Mouse (Mus musculus): ENCODE measurements around the gene Spag8. TPM values are rescaled to one million over a fixed set of nuclear protein-coding genes. Genes with fewer than 3 reads are reported as not detected.

Gene Spag8
- polyA plus RNA-seq, 1 experiment, result 112 TPM

DNA sequence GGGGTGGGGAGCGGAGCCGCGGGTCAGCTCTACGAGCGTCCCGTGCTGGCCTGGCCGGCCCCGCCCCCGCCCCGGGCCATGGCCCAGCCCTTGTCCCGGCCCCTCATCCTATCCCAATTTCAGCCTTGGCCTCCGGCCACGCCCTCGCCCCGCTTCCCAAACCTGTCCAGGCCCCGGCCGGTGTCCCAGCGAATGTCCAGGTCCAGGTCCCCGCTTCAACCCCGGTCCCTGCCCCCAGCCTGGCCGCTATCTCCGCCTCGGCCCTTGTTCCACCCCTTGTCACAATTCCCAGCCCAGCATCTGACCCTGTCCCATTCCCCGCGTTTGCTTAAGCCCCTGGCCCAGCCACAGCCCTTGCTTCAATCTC, 16.0 kb upstream of the Spag8 start:
- H3K27ac ChIP-seq (ENCODE audit: control insufficient read depth, insufficient read depth, low read depth, low read length), result peak overlapping the region; percentile 72
- peaks cover 13% of the 10 kb centered on the region for H3K4me1 ChIP-seq (ENCODE audit: control insufficient read depth, insufficient read depth, low read length)
- no peaks in the 10 kb centered on the region for H3K27me3 ChIP-seq (ENCODE audit: control insufficient read depth, insufficient read depth, low read length)
- TF ChIP-seq CTCF (IDR thresholded peaks at IDR 0.05; ENCODE audit: control insufficient read depth, insufficient read depth, insufficient replicate concordance, low read depth, low read length) (no peak), POLR2A (IDR thresholded peaks at IDR 0.05; ENCODE audit: control insufficient read depth, low read depth, low read length) (no peak; the same call in 1 of the 2 replicates)
- no peaks in the 10 kb centered on the region; the same call in 1 of the 2 replicates for H3K36me3 ChIP-seq (ENCODE audit: control insufficient read depth, insufficient read depth, low read length)
- peak overlapping the region; percentile 86 for H3K4me3 ChIP-seq (ENCODE audit: control insufficient read depth, low read depth, low read length)

DNA sequence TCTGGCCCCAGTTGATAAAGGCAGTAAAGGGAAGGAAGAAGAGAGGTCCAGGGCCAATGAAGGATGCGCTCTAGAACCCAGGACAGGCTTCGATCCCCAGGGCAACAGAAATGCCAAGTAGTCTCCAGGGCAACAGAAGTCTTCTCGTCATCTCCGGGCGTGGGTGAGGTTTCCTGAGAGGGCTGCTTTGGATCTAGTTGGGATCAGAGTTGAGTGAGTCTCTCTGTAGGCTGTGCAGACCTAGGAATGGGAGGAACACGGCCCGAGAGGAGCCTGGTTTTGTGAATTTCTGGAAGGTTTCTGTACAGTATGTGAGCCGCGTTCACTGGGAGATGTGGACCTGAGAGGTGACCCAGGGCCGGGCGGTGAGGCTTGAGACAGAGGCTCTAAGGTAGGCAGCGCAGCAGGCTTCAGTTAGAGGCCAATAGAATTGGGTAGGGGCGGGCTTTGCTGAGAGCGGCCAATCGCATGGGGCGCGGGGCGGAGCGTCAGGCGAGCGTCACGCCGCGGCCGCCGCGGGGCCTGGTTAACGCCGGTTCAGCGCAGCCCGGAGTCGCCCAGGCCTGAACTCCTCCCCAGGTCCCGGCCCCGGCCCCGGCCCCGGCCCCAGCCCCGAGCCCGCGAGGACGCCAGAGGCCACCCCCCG, 15.5 kb upstream of the Spag8 start, which contains the start of the genes Tmem8b and Fam221b:
TSS of gene Tmem8b (plus strand) at position 190 of the 646 bp plus-strand sequence.
TSS of gene Fam221b (minus strand) at position 364 of the 646 bp plus-strand sequence.
- no peak for TF ChIP-seq CTCF (IDR thresholded peaks at IDR 0.05; ENCODE audit: control insufficient read depth, insufficient read depth, insufficient replicate concordance, low read depth, low read length)
- TF ChIP-seq POLR2A (IDR thresholded peaks at IDR 0.05; ENCODE audit: control insufficient read depth, low read depth, low read length), result peak; percentile 68
- H3K4me1 ChIP-seq (ENCODE audit: control insufficient read depth, insufficient read depth, low read length), result peaks cover 13% of the 10 kb centered on the region
- peak within 1 kb of the TSS; percentile 86 for H3K4me3 ChIP-seq (ENCODE audit: control insufficient read depth, low read depth, low read length)
- H3K27ac ChIP-seq (ENCODE audit: control insufficient read depth, insufficient read depth, low read depth, low read length), result peak within 1 kb of the TSS; percentile 96
- no peaks in the 10 kb centered on the region for H3K27me3 ChIP-seq (ENCODE audit: control insufficient read depth, insufficient read depth, low read length)
- H3K36me3 ChIP-seq (ENCODE audit: control insufficient read depth, insufficient read depth, low read length), result no peaks in the 10 kb centered on the region

DNA sequence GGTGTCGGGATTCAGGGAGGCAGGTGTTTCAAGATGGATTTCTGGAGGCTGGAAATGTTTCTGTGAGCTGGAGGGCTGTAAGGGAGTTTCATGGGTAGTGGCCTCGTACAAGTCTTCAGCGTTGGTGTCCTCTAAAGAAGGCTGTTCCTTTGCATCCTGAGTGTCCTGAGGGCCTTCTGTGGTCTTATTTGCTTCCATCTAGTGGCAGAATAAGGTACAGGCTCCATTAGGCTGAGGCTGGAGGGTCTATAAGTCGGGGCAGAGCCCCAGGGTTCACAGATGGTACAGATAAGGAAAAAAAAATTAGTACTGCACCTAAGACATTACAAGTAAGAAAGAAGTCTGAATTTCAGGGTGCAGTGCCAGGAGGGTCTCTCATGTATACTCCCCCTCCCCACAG, 13.0 kb upstream of the Spag8 start:
- H3K27me3 ChIP-seq (ENCODE audit: control insufficient read depth, insufficient read depth, low read length), result no peaks in the 10 kb centered on the region
- TF ChIP-seq POLR2A (IDR thresholded peaks at IDR 0.05; ENCODE audit: control insufficient read depth, low read depth, low read length) (no peak), CTCF (IDR thresholded peaks at IDR 0.05; ENCODE audit: control insufficient read depth, insufficient read depth, insufficient replicate concordance, low read depth, low read length) (no peak)
- peak overlapping the region; percentile 86 for H3K4me3 ChIP-seq (ENCODE audit: control insufficient read depth, low read depth, low read length)
- H3K36me3 ChIP-seq (ENCODE audit: control insufficient read depth, insufficient read depth, low read length), result no peaks in the 10 kb centered on the region
- H3K4me1 ChIP-seq (ENCODE audit: control insufficient read depth, insufficient read depth, low read length), result peaks cover 13% of the 10 kb centered on the region
- H3K27ac ChIP-seq (ENCODE audit: control insufficient read depth, insufficient read depth, low read depth, low read length), result no peak overlapping the region

DNA sequence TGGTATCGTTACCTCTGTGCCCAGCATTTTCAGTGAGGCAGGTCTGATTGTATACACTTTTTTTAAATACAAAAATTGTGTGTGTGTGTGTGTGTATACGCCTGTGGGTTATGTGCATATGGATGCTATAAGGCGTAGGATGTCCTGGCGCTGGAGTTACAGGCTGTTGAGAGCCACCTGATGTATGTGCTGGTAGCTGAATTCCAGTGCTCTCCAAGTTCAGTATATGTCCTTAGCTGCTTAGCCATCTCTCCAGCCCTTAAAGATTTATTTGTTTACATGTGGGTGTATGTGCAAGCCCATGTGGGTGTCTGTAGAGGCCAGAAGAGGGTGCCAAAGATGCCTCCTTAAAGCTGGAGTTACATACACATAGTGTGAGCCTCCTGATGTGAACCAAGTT, 3.8 kb upstream of the Spag8 start:
- Histone ChIP-seq H3K27ac (ENCODE audit: control insufficient read depth, insufficient read depth, low read depth, low read length) (no peak overlapping the region), H3K4me1 (ENCODE audit: control insufficient read depth, insufficient read depth, low read length) (peaks cover 16% of the 10 kb centered on the region), H3K27me3 (ENCODE audit: control insufficient read depth, insufficient read depth, low read length) (no peaks in the 10 kb centered on the region), H3K4me3 (ENCODE audit: control insufficient read depth, low read depth, low read length) (no peak overlapping the region), H3K36me3 (ENCODE audit: control insufficient read depth, insufficient read depth, low read length) (no peaks in the 10 kb centered on the region)
- TF ChIP-seq POLR2A (IDR thresholded peaks at IDR 0.05; ENCODE audit: control insufficient read depth, low read depth, low read length) (no peak), CTCF (IDR thresholded peaks at IDR 0.05; ENCODE audit: control insufficient read depth, insufficient read depth, insufficient replicate concordance, low read depth, low read length) (no peak)

DNA sequence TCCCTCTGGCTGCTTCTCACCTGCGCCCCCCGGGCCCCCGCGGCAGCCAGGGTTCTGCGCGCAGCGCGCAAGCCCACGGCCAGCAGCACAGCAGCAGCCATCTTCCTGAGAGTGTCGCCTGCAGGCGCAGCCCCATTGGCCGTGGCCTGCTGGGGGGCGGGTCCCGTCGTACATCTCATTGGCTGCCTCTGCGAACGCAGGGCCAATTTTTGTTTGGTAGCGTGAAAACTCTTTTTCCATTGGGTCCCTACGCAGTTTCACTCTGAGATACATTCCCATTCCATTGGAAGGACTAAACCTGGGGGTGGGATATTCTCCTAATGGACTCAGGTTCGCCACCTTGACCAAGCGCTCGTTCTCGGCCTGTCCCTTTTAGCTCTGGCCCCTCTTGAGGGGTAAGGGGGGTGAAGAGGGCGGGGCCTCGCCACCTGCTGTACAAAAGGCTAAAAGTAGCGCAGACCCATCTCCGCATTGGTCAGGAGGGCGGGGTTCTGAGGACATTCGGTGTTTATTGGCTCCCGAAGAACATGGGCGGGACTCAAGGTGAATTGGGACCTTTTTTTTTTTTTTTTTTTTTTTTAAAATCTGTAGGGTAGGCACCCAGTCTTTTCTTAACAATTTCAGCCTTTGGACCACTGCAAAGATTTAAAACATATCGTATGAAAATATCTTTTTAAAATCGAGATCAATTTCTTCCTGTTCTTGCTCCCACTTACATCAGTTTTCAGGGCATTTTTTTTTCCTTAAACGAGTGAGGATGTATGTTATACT, 3.1 kb upstream of the Spag8 start, which contains the start of gene Hint2:
TSS of gene Hint2 (minus strand) at position 128 of the 771 bp plus-strand sequence.
- peak within 1 kb of the TSS; percentile 93 for H3K4me3 ChIP-seq (ENCODE audit: control insufficient read depth, low read depth, low read length)
- no peak for TF ChIP-seq CTCF (IDR thresholded peaks at IDR 0.05; ENCODE audit: control insufficient read depth, insufficient read depth, insufficient replicate concordance, low read depth, low read length)
- peak; percentile 86 for TF ChIP-seq POLR2A (IDR thresholded peaks at IDR 0.05; ENCODE audit: control insufficient read depth, low read depth, low read length)
- peak within 1 kb of the TSS; percentile 67 for H3K27ac ChIP-seq (ENCODE audit: control insufficient read depth, insufficient read depth, low read depth, low read length)
- no peaks in the 10 kb centered on the region for H3K36me3 ChIP-seq (ENCODE audit: control insufficient read depth, insufficient read depth, low read length)
- peaks cover 16% of the 10 kb centered on the region for H3K4me1 ChIP-seq (ENCODE audit: control insufficient read depth, insufficient read depth, low read length)
- no peaks in the 10 kb centered on the region for H3K27me3 ChIP-seq (ENCODE audit: control insufficient read depth, insufficient read depth, low read length)

DNA sequence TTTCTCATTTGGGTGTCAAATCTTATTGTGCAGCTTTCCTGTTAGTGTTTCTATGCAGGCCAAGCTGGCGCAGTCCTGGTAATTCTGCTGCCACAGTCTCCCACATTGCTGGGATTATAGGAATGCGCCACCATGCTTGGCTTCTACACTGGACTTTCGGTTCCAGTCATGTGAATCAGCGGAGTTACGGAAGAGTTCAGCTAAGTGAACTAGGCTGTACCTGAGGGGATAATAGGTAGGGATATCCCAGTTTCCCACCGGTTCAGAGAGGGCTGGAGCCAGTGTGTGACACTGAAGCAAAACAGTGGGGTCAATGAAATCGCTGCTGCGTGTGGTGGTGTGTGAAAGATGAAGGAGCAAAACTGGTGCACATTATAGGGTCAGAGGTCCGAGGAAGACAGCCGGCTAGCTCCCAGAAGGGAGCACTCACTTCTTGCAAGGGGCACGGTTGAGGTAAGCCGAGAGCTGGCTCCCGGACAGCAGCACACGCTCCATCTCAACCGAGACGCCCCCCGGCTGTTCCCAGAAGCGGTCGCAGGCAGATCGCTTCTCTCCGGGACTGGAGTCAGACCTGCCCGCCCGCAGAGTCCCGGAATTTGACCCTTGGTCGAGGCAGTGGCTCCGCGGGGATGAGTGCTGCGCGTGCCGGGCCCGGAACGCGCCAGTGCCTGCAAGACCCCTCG, 2.4 kb upstream of the Spag8 start:
- peak overlapping the region; percentile 67 for H3K27ac ChIP-seq (ENCODE audit: control insufficient read depth, insufficient read depth, low read depth, low read length)
- H3K27me3 ChIP-seq (ENCODE audit: control insufficient read depth, insufficient read depth, low read length), result no peaks in the 10 kb centered on the region
- peaks cover 16% of the 10 kb centered on the region for H3K4me1 ChIP-seq (ENCODE audit: control insufficient read depth, insufficient read depth, low read length)
- TF ChIP-seq POLR2A (IDR thresholded peaks at IDR 0.05; ENCODE audit: control insufficient read depth, low read depth, low read length), result no peak
- no peak for TF ChIP-seq CTCF (IDR thresholded peaks at IDR 0.05; ENCODE audit: control insufficient read depth, insufficient read depth, insufficient replicate concordance, low read depth, low read length)
- H3K36me3 ChIP-seq (ENCODE audit: control insufficient read depth, insufficient read depth, low read length), result no peaks in the 10 kb centered on the region
- peak overlapping the region; percentile 93 for H3K4me3 ChIP-seq (ENCODE audit: control insufficient read depth, low read depth, low read length)

DNA sequence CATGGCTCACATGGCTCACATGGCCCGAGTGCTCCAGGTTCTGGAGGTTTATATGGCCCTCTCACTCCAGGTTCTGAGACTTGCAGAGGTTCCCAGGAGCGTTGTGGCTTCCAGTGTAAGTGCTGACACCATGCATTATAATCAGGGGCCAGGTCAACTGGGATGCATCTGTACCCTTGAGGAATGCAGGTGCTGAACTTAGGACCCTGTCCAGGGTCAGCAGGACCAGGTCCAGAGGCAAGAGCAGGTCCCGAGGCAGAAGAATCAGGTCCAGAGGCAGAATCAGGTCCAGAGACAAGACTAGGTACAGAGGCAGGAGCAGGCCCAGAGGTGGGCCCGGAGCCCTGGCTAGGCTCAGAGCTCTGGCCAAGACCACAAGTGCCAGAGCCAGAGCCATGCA, 668 bp downstream of the Spag8 start:
- TF ChIP-seq POLR2A (IDR thresholded peaks at IDR 0.05; ENCODE audit: control insufficient read depth, low read depth, low read length), result no peak
- no peak for TF ChIP-seq CTCF (IDR thresholded peaks at IDR 0.05; ENCODE audit: control insufficient read depth, insufficient read depth, insufficient replicate concordance, low read depth, low read length)
- peaks cover 16% of the 10 kb centered on the region for H3K4me1 ChIP-seq (ENCODE audit: control insufficient read depth, insufficient read depth, low read length)
- H3K27ac ChIP-seq (ENCODE audit: control insufficient read depth, insufficient read depth, low read depth, low read length), result no peak overlapping the region
- peak overlapping the region; percentile 87 for H3K4me3 ChIP-seq (ENCODE audit: control insufficient read depth, low read depth, low read length)
- H3K36me3 ChIP-seq (ENCODE audit: control insufficient read depth, insufficient read depth, low read length), result no peaks in the 10 kb centered on the region
- H3K27me3 ChIP-seq (ENCODE audit: control insufficient read depth, insufficient read depth, low read length), result no peaks in the 10 kb centered on the region

Data from testis, adult 2 months (tissue).